Mouse (Mus musculus): ENCODE results near the gene Edem1.

The Edem1 gene

DNA sequence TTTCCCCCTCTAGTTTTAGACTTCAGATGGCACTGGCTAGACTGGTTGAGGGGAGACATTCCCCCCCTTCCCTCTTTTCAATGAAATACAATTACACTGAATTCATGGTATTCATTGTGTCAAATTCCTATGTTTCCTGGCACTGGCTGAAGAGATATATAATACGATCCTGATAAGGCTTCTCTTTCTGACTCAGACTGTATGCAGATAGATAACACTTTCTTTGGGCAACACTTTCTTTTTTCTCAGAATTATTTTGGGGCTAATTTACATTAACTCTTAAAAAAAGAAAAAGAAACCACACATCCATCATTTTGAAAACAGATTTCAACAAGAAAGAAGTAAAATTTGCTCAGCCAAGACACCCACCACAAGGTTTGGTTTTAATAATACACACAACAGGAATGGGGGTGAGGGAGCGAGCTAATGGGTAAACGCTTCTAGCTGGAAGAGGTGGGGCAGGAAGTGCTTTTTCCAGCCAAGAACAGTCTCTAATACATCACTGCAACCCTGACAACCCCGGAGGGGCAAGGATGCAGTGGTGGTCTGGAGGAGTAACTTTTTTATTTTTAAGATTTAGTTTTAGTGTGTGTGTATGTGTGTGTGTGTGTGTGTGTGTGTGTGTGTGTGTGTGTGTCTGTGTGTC is 52.0 kb downstream of the Edem1 start:
- no peak for DNase-seq

DNA sequence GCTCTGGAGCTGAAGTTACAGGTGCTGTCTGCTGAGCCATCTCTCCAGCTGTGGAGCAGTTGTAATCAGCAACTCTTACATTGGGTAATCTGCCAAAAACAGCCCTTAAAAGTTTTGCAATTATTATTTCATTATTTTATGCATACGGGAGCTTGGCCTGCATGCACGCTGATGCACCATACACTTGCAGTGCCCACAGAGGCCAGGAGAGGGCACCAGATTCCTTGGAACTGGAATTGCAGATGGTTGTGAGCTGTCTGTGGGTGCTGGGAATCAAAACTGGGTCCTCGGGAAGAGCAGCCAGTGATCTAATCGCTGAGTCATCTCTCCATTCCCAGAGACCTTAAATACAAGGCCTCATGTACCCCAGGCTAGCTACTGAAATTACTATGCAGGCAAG is 52.6 kb downstream of the Edem1 start:
- DNase-seq = no peak

DNA sequence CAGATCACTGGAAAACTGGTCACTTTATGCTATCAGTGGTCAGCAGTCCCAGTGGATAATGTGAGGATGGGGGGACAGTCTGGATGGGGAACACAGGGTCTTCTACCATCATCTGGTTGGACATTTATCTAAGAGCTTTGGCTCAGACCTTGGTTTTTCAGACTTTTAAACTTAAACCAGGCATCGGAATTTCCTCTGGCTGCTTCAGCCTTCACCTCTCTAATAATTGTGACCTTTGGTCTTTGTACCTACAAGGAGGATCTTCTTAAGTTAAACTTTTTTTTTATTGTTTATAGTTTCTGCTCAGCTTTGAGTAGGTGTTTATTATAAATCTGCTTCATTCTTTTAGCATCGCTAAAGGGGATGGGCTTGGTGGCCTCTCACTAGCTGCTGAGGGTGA is 55.4 kb downstream of the Edem1 start:
- DNase-seq = peak; percentile 10

DNA sequence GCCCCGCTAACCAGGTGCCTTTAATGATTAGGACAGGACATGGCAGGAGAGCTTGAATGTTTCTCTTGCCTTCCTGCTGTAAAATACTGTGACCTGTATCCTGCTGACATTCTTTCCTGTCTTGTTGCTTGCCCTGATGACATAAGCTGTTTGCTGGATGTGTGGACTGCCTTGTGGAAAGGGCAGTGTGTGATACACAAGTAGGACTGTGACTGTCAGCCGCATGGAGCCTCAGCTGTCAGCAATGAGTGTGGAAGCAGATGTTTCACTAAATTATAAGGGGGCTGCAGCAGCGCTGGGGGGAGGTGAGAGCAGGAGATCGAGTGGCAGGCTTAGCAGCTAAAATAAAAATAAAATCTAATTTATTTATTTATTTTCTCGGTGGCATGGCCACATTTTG is 56.2 kb downstream of the Edem1 start:
- no peak for DNase-seq

DNA sequence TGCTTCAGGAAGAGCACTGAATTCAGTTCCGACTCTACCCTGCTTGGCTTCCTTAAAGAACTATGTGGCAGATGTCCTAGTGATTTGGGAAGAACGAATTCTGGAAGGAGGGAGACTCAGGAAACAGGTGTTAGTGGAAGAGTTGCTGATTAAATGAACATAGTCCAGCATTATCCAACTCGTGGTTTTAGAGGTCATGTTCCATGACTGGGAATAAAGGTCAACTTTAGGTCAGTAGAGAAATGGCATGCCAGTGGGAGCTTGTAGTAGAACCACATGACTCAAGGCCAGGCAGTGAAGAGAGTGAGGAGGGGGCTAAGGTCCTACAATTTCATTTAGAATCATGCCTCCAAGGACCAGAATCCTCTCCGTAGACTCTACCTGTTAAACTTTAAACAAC is 57.9 kb downstream of the Edem1 start:
- DNase-seq = no peak

DNA sequence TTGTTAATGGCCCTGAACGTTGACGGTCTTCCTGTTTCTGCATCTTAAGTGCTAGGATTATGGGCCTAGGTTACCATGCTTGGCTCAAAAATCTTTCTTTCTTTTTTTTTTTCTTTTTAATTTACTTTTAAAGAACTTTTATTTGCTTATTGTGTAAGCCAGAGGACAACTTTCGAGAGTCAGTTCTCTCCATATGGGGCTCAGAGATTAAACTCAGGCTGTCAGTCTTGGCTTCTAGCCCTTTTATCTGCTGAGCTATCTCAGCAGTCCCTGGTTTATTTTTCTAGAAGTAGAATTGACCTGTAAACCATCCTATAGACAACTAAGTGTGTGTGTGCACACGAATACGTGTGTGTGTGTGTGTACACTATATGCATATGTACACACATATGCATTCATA is 64.1 kb downstream of the Edem1 start:
- DNase-seq = no peak

DNA sequence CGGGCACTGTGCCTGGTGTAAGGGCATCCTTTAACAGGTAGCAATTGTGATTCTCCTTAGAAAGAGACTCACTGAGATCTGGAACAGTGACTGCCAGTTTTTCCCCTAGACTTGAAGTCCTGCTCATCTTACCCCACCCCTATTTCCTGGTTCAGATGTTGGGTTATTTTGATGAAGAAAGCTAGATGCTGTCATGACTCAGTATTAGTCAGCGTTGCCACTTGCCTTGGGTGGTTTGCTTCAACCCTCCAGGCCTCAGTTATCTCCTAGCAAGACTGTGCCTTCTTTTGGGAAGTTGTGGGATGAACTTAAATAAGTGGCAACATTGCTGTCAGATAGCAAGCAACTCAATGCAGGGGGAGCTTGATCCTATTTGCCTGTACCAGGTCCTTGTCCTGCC is 66.7 kb downstream of the Edem1 start:
- DNase-seq = no peak

DNA sequence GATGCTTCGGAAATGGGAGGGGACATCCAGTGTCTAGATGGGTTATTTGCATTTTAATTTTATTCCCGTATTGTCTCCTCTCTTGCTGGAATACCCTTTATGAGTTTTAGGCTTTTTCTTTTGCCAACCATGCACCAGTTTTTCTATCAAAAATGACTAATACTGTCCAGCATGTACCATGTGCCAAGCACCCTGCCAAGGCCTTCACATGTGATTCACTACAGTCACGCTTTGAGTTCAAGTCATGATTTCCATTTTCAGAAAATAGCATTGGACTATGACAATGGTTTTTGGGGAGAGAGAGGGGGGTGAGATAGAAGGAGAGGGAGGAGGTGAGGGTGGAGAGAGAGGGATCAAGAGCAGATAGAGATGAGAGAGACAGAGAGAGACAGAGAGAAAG is 67.5 kb downstream of the Edem1 start:
- no peak for DNase-seq

DNA sequence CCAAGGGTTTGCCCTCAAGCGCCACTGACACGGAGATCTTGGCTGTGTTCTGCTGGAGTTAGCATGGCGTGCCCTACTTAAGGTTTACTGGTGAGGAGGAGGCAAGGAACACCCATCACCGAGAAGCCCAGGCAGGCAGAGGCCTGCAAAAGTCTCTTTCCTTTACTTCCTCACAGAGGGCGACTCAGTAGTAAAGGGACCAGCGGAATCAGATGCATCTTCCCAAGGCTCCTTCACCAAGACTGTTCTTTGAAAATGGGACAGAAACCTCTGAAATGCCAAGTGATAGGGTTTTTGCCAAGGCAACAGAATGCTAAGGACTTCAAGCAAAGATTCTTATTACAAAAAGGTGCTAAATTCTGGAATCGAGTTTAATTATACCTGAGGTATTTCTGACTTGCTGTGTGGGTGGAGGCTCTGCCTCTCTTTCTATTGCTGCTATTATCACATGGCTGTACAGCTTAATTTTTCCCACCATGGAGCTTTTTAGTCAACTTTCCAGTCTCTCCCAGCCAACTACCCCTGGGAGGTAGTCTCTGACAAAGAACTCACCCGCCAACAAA is 68.2 kb downstream of the Edem1 start:
- DNase-seq = no peak

DNA sequence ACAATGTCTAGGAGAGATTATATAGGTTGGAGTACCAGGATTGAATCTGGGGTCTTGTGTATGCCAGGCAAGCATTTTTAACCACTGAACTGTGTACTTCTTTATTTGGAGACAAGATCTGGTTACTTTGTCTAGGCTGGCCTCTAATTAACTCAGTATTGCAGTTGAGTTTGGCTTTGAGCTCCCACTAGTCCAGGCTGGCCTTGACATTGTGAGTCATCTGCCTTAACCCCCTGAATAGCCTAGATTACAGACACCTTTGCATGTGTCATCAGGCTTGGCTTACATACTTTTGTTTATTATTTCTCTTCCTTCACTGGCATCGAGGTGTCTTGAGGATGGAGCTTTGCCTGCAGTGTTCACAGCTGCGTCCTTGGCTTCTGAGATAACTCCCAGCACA is 70.8 kb downstream of the Edem1 start:
- no peak for DNase-seq

DNA sequence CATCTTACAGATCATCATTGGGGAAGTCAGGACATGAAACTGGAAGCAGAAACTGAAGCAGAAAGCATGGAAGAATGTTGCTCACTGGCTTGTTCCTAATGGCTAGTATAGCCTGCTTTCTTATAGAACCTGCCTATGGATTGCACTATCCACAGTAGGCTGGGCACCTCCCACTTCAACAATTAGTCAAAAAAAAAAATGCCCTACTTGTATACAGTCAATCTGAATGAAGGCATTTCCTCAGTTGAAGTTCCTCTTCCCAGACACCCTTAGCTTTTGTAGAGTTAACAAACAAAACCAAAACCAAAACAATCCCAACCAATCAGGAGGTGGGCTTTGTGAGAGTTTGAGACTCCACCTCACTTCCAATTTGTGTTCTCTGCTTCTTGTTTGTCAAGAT is 73.7 kb downstream of the Edem1 start:
- no peak for DNase-seq

DNA sequence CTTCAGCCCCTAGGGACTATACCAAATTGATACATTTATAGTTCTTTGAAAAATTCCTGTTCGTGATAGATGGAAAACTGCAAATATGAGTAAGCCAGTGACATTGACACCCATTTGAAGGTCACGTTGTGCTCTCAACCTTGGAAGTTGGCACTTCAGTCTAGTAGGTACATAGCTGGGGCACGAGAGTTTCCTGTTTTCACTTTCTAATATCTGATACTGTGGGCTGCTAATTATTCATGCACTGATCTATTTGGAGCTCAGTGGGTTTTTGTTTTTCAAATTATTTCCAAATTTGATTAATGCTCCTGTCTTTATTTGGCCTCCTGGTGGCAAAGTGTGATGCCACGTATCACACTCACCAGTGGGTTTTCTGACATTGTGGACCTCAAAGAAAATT is 74.8 kb downstream of the Edem1 start:
- no peak for DNase-seq

DNA sequence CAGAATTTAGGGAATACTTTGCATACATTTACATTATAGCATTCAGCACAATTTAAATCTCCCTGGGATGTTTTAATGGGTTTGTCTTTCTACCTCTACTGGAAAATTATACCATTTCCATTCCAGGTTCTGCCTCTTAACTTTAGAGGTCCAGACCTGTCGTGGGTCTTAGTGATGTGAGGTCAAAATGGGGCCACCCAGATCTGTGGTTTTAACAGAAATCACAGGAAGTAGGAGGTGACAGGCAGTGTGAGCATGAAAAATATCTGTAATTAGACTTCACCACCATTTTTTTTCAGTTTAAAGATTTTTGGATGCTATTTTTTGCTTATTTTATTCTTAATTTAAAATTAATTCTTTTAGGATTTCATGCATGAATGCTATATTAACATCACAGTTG is 78.1 kb downstream of the Edem1 start:
- DNase-seq = no peak

Data from kidney, adult 11 months (tissue).